Mouse (Mus musculus) heart, embryonic 11.5 days (tissue): ENCODE results near the gene Sbk2. TPM values are rescaled to one million over a fixed set of nuclear protein-coding genes. Genes with fewer than 3 reads are reported as not detected.
A peak's percentile ranks its signal among the peaks of the same experiment; 100 is the strongest.
"Not testable (repeated sequence)": the region's sequence is repeated elsewhere in the genome, so short reads cannot be mapped to it uniquely, and the experiment has no call there.

Experiments used
- ATAC-seq: fragments of 200-750 bp; cut with Nextera tagmentation; replicated peaks from 2 replicates; pipeline ENCODE4 v1.8.0; 2017; ENCODE audit warnings: moderate library complexity; ENCODE audit not compliant: insufficient number of reproducible peaks, low FRiP score, low TSS enrichment
- H3K27ac ChIP-seq: fragments of 300-500 bp; sonication (generic); 2 replicates; pipeline ENCODE4 v1.5.1; 2014; ENCODE audit warnings: mild to moderate bottlenecking, low read depth, low read length
- H3K27me3 ChIP-seq: fragments of 300-500 bp; sonication (generic); 2 replicates; pipeline ENCODE4 v1.6.1; 2014; ENCODE audit warnings: mild to moderate bottlenecking, low read length, mixed read lengths; ENCODE audit not compliant: control insufficient read depth, insufficient read depth
- H3K36me3 ChIP-seq: fragments of 300-500 bp; sonication (generic); 2 replicates; pipeline ENCODE4 v1.6.1; 2014; ENCODE audit warnings: mild to moderate bottlenecking, low read length, moderate library complexity, mixed read lengths; ENCODE audit not compliant: control insufficient read depth, insufficient read depth
- H3K4me1 ChIP-seq: fragments of 300-500 bp; sonication (generic); 2 replicates; pipeline ENCODE4 v1.6.1; 2014; ENCODE audit warnings: low read length; ENCODE audit not compliant: control insufficient read depth, insufficient read depth
- H3K4me2 ChIP-seq: fragments of 300-500 bp; sonication (generic); 2 replicates; pipeline ENCODE4 v1.6.1; 2014; ENCODE audit warnings: mild to moderate bottlenecking, moderate library complexity
- H3K4me3 ChIP-seq: fragments of 300-500 bp; sonication (generic); 2 replicates; pipeline ENCODE4 v1.5.1; 2014; ENCODE audit warnings: low read depth, low read length
- H3K9ac ChIP-seq: fragments of 300-500 bp; sonication (generic); 2 replicates; pipeline ENCODE4 v1.6.1; 2014; ENCODE audit warnings: mild to moderate bottlenecking, low read depth, low read length, moderate library complexity
- H3K9me3 ChIP-seq: fragments of 300-500 bp; sonication (generic); replicated peaks from 2 replicates; pipeline ENCODE4 v1.6.1; 2016; ENCODE audit warnings: low read length; ENCODE audit not compliant: control insufficient read depth
- WGBS: fragments of 180-500 bp; shearing (Covaris S2); extraction: QIAGEN DNeasy Blood & Tissue Kit; methylation state at CpG from one replicate; pipeline ENCODE4 v1.1.7; 2014; ENCODE audit not compliant: insufficient replicate concordance; 5-methylcytosine and 5-hydroxymethylcytosine counted together
- polyA plus RNA-seq: library from polyadenylated mRNA; unstranded; fragments of >200 nt; fragmentation: Nextera tagmentation; extraction: Ambion mirVana; gene quantifications from 2 replicates; pipeline ENCODE4 v1.2.1, GENCODE M21; 2014

The Sbk2 gene
- 3.3 and 5.4 TPM in 2 replicates for polyA plus RNA-seq

DNA sequence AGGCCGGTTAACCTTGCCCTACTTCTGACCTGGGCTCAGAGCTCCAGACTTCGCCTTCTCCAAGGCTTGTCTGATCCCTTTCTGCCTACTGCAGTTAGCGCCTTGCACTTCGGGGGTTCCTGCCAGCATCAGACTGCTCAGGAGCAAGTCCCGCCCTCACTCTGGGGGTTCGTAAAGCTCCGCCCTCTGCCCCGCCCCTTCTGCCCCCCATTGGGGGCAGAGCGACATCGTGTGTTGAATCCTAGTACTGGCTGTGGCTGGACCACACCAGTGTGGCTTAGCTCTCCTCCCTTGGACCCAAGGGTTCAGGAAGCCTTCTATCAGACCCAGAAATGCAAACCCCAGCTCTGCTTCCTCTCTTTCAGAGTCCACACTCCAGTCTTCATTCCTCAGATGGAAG is at the start of gene Sbk2:
Sbk2 (minus strand) TSS at position 135 of the 400 bp plus-strand sequence.
- H3K4me3 ChIP-seq: 0 out of 2 replicates have a peak within 1 kb of the TSS, but pooled peaks have one; percentile 10
- WGBS: 5% methylated on average over 10 of the region's 10 CpGs
- peak within 1 kb of the TSS; percentile 28; the same call in 1 of the 2 replicates for H3K9ac ChIP-seq
- peak within 1 kb of the TSS; percentile 45 for H3K4me2 ChIP-seq
- no peak within 1 kb of the TSS for H3K27ac ChIP-seq
- ATAC-seq: peak; percentile 66
- no peaks in the 10 kb centered on the region for H3K36me3 ChIP-seq
- no peaks in the 10 kb centered on the region for H3K27me3 ChIP-seq
- H3K4me1 ChIP-seq: peaks cover 3% of the 10 kb centered on the region; the same call in 1 of the 2 replicates
- no peaks in the 10 kb centered on the region for H3K9me3 ChIP-seq

DNA sequence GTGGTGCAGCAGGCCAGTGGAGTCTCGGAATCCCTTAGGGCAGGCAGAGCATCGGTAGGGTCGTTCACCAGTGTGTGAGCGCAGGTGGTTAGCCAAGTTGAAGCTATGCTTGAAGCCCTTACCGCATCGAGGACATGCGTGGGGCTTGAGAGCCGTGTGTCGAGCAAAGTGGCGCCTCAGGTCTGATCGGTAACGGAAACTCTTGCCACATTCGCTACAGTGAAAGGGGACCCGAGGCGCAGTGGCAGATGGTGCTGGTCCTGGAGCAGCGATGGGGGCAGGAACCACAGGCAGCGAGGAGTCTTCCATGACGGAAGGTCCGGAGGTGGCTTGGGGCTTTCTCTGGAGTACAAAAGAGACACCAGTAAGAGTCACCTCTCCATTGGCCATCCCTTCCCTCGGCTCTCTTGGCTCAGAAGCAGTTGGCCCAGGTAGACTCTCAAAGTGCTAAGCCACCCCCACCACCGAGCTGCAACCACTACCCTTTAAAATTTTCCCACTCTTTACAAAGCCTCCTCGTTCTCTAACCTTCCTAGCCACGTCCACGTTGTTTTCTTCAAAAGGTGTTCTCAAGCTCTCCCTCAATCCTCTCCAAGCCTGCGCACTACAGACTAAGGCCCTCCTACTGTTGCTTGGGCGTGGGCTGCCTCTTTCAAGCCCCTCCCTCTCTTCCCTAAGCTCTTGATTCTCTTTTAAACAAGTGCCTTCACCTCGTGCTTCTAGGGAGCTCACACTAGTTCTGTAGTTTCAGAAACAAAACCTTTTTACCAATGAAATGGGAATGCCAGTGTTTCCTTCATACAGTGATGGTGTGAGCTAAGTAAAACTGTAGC is 48.7 kb upstream of the Sbk2 start:
- 90% methylated on average over 27 of the region's 27 CpGs for WGBS

DNA sequence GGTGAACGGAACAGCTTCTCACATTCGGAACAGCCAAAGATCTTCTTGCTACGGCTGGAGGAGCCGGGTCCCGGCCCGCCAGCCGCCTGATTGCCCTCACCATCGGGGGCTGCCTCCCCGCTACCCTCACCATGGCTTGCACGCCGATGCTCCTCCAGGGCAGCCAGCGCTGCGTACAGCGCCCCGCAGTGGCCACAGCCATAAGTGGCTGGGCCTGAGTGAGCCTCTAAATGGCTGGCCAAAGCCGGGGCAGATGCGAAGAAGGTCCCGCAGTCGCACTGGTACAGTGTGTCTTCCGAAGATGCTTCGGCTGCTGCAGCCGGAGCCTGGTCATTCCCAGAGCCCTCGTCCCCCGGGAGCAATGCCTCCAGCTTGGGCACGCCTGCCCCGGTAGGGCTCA is 44.0 kb upstream of the Sbk2 start:
- Histone ChIP-seq H3K4me3 (no peak overlapping the region), H3K9me3 (no peaks in the 10 kb centered on the region), H3K36me3 (peaks cover 57% of the 10 kb centered on the region), H3K27me3 (no peaks in the 10 kb centered on the region), H3K27ac (no peak overlapping the region), H3K9ac (no peak overlapping the region), H3K4me2 (no peak overlapping the region), H3K4me1 (no peaks in the 10 kb centered on the region)
- ATAC-seq: no peak
- 94% methylated on average over 26 of the region's 26 CpGs for WGBS

More for the DNA sequence above, 48.7 kb upstream of the Sbk2 start:
- Histone ChIP-seq H3K4me3 (no peak overlapping the region), H3K27me3 (no peaks in the 10 kb centered on the region), H3K27ac (no peak overlapping the region), H3K9me3 (no peaks in the 10 kb centered on the region), H3K9ac (no peak overlapping the region), H3K4me2 (no peak overlapping the region), H3K4me1 (0 out of 2 replicates have a peak, but pooled peaks cover 2% of the 10 kb centered on the region), H3K36me3 (peaks cover 42% of the 10 kb centered on the region)
- ATAC-seq: no peak

DNA sequence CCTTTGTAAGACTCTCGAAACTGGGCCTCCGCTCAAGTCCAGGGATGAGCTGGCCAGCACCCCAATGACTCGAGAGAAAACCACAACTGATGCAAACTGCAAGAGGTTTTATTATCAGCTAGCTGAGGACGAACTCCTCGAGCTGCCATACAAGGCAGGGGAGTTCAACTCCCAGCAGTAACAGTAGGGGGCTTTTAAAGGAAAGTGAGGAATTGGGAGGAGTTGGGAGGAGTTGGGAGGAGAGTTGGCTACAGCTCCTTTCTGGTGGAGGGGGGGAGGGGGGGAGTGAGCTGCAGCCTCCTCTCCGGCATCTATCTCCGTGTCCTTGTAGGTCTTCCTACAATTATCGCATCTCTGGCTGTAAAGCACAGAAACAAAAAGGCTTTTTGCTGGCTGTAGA is 38.7 kb upstream of the Sbk2 start:
- not testable (repeated sequence) for H3K4me2 ChIP-seq, H3K27ac ChIP-seq, H3K9me3 ChIP-seq, H3K9ac ChIP-seq, H3K4me3 ChIP-seq, H3K4me1 ChIP-seq, ATAC-seq, H3K27me3 ChIP-seq
- peaks cover 15% of the 10 kb centered on the region for H3K36me3 ChIP-seq
- WGBS: 69% methylated on average over 8 of the region's 8 CpGs

DNA sequence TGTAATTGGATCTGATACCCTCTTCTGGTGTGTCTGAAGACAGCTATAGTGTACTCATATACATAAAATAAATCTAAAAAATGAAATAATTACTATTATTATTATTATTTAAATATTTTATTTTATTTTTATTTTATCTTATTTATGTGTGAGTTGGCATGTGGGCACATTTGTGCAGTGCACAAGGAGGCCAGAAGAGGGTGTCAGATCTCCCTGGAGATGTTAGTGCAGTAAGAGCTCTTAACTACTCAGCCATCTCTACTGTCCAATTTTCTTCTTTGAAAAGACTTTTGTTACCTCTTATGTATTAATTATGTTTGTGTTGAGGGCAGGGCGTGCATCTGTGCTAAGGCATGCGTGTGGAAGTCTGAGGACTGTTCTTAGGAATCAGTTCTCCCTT is 35.7 kb upstream of the Sbk2 start:
- Histone ChIP-seq H3K27ac (no peak overlapping the region), H3K4me3 (no peak overlapping the region), H3K4me2 (no peak overlapping the region), H3K27me3 (peaks cover 3% of the 10 kb centered on the region; the same call in 1 of the 2 replicates), H3K9me3 (no peaks in the 10 kb centered on the region), H3K9ac (no peak overlapping the region), H3K4me1 (peaks cover 9% of the 10 kb centered on the region; the same call in 1 of the 2 replicates), H3K36me3 (no peaks in the 10 kb centered on the region)
- ATAC-seq: no peak
- WGBS: 73% methylated on average over 2 of the region's 2 CpGs

DNA sequence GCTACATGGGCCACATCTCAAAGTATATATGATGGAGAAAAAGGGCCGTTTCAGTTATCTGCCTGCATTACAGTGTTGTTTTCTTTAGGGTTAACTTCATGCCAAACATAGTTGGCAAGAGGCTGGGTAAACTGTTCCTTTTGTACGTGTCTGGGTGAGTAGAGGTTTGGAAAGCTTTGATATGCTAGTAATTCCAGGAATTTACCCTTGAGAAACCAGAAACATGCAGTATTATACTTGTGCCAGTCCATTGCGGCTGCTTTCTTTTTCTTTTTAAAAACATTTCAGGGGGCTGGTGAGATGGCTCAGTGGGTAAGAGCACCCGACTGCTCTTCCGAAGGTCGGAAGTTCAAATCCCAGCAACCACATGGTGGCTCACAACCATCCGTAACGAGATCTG is 32.7 kb upstream of the Sbk2 start:
- peak overlapping the region; percentile 62; the same call in 1 of the 2 replicates for H3K4me3 ChIP-seq
- 56% methylated on average over 7 of the region's 8 CpGs for WGBS
- H3K36me3 ChIP-seq: peaks cover 7% of the 10 kb centered on the region
- ATAC-seq: no peak
- 0 out of 2 replicates have a peak, but pooled peaks cover 3% of the 10 kb centered on the region for H3K9me3 ChIP-seq
- peak overlapping the region; percentile 62 for H3K27ac ChIP-seq
- no peak overlapping the region for H3K9ac ChIP-seq
- peaks cover 29% of the 10 kb centered on the region for H3K27me3 ChIP-seq
- peaks cover 16% of the 10 kb centered on the region for H3K4me1 ChIP-seq
- H3K4me2 ChIP-seq: peak overlapping the region; percentile 67

DNA sequence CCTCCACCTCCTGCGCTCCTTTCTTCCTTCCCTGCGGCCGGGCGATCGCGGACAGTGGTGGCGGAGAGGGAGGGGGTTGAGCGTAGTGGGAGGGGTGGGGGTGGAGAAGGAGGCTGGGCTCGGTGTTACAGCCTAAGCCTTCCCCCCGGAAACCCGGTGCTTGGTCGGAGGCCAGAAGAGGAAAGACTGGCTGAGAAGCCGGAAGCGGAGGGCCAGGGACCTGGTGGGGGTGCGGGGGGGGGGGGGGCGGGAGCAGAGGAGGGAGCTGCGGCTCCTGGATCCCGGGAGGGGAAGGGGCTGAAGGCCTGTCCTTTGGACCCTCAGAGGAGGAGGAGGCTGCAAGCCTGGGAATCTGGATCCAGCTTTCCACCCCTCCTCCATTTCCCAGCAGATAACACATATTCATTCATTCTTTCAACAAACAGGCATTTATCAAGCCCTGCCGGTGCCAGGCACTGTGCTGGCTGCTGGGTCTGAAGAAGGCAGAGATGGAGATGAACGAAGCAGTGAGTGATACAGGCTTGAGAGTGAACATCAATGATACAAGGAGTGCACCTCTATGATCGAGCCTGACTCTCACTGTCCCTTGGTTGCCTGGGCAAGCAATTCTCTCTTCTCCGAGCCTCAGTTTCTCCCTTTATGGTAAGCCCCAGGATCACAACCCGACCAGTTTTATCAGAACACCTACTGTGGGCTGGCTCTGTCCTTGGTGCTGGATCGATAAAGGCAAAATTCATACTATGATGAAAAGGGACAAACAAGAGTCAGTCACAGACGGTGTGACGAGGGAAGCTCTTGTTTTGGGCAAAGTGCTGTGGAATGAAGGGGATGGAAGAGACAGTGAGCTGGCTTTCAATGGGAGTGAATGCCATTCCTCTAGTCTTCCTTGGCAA is 32.0 kb upstream of the Sbk2 start, which contains the start of gene Zfp579:
Zfp579 (minus strand) TSS at position 156 of the 893 bp plus-strand sequence.
- peak within 1 kb of the TSS; percentile 67 for H3K4me2 ChIP-seq
- H3K9me3 ChIP-seq: peaks cover 6% of the 10 kb centered on the region; the same call in 1 of the 2 replicates
- peak within 1 kb of the TSS; percentile 74 for H3K9ac ChIP-seq
- peak; percentile 77 for ATAC-seq
- peak within 1 kb of the TSS; percentile 62 for H3K27ac ChIP-seq
- 4% methylated on average over 14 of the region's 26 CpGs for WGBS
- peaks cover 29% of the 10 kb centered on the region for H3K27me3 ChIP-seq
- H3K4me3 ChIP-seq: peak within 1 kb of the TSS; percentile 62
- peaks cover 16% of the 10 kb centered on the region for H3K4me1 ChIP-seq
- peaks cover 9% of the 10 kb centered on the region for H3K36me3 ChIP-seq
